Mouse (Mus musculus) thymus, postnatal 36 days (tissue): ENCODE data around the gene Adgrg3.

Experiments
- DNase-seq, 2 experiments: peaks; one replicate each; pipeline ENCODE4 v3.0.0; 2022; ENCODE audit warnings: mixed read lengths in 2 of 2

The Adgrg3 gene

DNA sequence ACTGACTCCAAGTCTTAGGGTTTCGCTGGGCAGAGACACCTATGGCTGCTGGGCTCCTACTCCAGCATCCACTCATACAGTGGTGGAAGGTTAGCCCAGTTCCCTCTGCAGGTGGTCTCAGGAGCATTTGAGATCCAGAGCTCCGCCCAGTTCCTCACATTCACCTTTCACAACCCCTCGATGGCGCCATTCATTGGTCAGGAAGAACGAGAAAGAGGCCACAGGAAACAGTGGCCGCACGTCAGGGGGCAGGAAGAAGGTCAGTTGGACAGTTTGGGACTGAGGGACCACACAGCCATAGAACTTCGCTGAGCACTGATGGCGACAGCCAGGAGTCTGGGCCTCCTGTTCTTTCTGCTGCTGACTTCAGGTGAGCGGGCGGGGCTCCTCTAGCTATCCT lies at the start of gene Adgrg3:
Adgrg3 (plus strand) TSS at position 242 of the 400 bp plus-strand sequence.
- DNase-seq: no peak

- DNase-seq: peak; percentile 54 to 72
Observed at GRCm38 (mm10) chr8:94973270-94973669, 44.2 kb upstream of the Adgrg3 start.

GRCm38 (mm10) chr8:94973786-94974185 lies 43.7 kb upstream of the Adgrg3 start:
- no peak for DNase-seq

DNA sequence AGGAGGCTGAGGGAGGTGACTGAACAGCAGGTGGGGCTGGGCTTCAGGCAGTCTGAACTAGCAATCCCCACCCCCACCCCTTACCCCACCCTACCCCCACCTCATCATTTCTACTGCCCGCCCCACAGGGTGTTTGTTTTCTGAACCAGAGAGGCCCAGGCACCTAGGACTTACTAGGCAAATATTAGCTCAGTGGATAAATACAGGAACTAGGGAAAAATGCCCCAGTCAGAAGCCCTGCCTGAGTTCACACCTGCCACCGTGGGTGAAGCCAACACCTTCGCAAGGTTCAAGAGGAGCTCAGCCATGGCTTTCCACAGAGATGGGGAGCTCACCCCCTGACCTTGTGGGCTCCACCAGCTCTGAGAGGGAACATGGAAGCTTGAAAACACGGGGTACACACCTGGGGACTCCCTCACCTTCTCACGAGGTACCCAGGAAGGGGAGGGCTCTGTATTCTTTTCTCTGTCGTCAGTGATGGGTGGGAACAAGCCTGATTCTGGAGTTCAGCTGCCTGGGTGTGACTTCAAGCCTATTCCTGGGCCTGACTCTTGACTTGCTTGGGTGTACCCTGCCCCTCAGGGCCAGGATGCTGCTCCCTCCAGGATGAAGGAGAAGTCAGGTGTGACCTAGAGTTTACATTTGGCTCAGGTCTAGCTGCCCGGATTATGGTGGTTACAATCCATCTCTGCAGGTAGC lies 42.9 kb upstream of the Adgrg3 start, which contains the start of gene Adgrg1:
Adgrg1 (plus strand) TSS at position 285 of the 699 bp plus-strand sequence.
- no peak for DNase-seq

- DNase-seq: peak; percentile 71 to 82
Observed at GRCm38 (mm10) chr8:94976651-94977417, 40.7 kb upstream of the Adgrg3 start.

- DNase-seq: peak; percentile 42 to 69
Observed at GRCm38 (mm10) chr8:94978131-94978530, 39.4 kb upstream of the Adgrg3 start.

GRCm38 (mm10) chr8:94978593-94979319 lies 38.7 kb upstream of the Adgrg3 start:
- DNase-seq: no peak

DNA sequence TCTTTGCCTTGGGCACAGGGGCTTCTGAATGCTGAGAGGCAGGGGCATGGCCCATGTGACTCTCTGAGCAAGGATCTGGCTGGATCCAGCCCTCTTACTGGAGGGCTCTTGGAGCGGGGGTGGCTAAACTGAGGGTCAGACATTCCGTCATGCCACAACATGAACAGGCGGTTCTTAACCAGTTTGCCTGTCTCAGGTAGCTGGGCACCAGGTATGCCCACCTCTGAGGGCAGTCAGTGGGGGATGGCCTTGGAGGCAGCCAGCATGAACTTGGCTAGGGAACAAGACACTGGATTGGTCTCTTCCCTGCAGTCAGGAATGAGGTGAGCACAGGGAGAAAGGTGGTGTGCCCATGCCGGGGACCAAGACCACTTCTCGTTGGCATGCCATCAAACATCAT lies 37.3 kb upstream of the Adgrg3 start:
- DNase-seq: no peak

GRCm38 (mm10) chr8:94980976-94981375 lies 36.5 kb upstream of the Adgrg3 start:
- peak in 1 of 2 experiments; percentile 44 for DNase-seq

DNA sequence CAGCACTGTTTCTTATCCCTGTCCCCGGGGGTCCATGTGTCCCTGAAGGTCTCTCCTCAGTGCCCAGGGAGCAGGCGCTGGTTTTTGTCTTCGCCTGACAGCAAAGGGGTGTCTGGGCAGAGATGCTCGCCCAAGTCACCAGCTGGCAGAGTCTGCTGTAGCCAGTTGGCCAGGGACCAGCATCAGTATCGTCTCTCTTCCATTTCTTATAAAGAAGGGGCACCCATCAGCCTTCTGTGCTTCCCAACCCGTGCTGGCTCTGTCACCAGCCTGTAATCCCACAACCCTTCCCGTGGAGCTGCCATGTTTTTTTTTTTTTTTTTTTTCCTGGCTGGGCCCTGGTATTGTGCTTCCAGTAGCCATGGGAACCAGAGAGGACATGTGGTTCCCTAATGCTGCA lies 35.6 kb upstream of the Adgrg3 start:
- no peak for DNase-seq

DNA sequence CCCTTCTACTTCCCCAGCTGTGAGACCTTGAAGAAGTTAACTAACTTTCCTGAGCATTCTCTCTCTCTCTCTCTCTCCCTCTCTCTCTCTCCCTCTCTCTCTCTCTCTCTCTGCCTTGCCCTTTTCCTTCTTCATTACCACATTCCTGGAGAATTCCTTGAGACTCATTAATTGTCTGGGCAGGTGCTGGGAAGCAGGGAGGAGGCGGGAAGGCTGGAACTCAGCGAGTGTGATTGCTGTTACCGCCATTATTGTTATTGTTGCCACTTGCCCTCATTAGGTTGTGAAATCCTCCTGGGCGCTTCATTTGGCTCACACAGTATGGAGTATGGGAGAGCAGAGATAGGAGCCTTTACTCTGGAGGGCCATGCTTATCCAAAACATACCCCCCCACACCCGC lies 34.3 kb upstream of the Adgrg3 start:
- DNase-seq: no peak

GRCm38 (mm10) chr8:94983881-94984516 lies 33.5 kb upstream of the Adgrg3 start:
- DNase-seq: no peak

- peak; percentile 50 to 59 for DNase-seq
Observed at GRCm38 (mm10) chr8:94985023-94985422, 32.5 kb upstream of the Adgrg3 start.

GRCm38 (mm10) chr8:94986676-94987075 lies 30.8 kb upstream of the Adgrg3 start:
- DNase-seq: no peak

DNA sequence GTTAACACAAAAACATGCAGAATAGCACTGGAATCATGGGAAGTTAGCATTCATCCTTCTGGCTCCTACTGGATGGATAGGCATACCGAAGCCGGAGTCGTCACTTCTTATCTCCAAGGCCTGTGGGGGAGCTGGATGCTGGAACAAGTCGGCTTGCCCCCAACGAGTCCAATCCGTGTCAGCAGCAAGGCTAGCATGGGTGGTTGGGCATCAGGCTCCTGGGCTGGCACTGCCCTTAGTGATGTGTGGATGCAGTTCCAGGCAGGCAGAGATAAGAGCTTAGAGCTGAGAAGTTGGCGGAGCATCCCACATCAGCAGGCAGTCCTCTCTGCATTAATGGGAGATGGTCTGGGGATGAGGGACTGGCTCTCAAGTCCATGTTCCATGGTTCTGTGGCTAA lies 29.9 kb upstream of the Adgrg3 start:
- no peak for DNase-seq

DNA sequence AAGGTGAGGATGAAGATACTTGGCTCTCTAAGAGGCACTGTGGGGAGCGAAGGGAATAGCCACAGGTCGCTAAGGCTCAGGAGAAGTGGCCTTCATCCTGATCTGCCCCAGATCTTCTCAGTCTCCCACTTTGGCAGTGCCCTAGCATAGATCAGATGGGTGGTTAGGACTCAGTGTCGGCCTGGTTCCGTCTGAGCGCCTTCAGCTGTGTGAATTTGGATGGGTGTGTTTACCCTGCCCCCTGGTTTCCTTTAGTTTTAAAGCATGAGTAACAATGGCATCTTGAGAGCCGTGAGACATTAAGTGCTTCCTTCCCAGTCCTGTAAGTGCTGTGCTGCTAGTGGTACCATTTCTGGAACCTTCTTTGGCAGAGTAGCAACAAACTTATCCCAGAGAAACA lies 28.9 kb upstream of the Adgrg3 start:
- DNase-seq: no peak

DNA sequence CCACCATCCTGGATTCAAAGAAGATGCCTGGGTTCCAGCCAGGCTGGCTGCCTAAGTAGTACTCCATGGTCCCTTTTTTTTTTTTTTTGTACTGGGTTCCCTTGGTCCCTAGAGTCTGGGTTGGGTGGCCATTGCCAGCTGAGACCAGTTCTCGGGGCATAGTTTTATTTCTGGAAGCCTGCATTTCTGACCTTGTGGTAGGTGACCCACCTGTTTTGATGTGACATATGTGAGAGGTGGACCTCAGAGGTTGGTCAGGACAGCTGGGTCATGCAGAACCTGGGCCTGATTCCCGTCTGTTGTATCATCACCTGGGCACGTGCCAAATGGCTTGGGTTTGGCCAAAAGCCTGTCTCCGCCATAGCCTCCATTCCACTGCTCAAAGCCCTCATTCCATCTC lies 27.8 kb upstream of the Adgrg3 start:
- DNase-seq: no peak

- DNase-seq: peak; percentile 50 to 70
Observed at GRCm38 (mm10) chr8:94990598-94991453, 26.7 kb upstream of the Adgrg3 start.

DNA sequence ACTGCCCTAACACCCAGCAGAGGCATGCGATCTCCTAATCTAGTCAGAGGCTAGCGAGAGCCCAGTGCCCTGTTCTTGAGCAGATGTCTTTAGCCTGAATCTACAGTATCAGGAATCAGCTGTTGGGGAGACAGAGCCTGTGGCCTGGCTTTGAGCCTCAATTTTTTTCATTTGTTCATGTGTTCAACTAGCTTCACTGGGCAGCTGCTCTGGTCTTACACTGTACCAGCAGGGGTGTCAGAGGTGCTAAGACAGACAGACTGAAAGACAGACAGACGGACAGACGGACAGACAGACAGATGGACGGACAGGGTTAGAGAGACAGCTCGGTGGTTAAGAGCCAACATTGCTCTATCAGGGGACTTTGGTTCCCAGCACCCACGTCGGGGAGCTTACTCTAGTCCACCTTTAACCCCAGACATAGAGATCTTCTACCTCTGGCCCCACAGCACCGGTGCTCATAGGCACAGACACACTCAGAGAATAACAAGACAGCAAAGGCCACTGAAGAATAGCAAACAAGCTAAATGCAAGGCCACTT lies 26.0 kb upstream of the Adgrg3 start:
- no peak for DNase-seq

DNA sequence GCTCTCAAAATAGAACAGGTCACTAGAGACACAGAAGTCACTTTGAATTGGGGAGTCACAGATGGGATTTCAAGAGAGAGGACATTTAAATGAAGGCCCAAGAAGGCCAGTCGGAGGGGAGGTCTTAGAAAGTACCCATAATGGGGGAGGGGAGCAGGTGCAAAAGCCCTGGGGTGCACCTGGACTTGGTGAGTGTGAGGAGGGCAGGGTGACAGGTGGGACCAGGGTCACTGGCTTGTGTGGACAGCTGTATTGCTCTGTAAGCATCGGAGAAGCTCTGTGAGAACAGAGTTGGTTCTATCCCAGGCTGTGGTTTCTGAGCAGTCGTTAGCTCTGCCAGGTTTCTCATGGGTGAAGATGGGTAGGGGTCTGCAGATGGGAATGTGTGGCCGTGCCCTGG lies 25.5 kb upstream of the Adgrg3 start:
- DNase-seq: no peak

DNA sequence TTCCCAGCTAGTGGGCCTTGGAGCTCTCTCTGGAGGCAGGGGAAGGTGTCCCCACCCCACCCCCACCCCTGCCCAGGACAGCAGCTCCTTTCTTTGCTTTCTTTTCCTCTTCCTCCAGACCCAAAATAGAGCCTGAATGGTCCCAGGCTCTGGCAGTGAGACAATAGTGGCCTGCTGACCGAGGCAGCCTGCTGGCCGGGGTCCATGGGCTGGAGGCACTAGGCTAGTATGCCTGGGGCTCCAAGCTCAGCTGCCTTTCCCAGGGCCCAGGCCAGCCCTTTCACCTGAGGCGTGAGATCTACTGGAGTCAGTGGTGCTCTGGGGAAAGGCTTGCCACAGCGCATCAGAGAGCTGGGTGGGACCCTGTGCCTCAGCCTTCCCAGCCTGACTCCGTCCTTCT lies 25.0 kb upstream of the Adgrg3 start:
- DNase-seq: no peak
